Mouse (Mus musculus) hindbrain, embryonic 12.5 days (tissue): ENCODE results near the gene Cdc42ep5. TPM values are rescaled to one million over a fixed set of nuclear protein-coding genes. Genes with fewer than 3 reads are reported as not detected.

Source experiments
- ATAC-seq: fragments of 200-750 bp; cut with Nextera tagmentation; 2 replicates; pipeline ENCODE4 v1.8.0; 2017; ENCODE audit warnings: moderate TSS enrichment; ENCODE audit not compliant: low FRiP score
- H3K27ac ChIP-seq: fragments of 300-500 bp; sonication (generic); 2 replicates; pipeline ENCODE4 v1.5.1; 2016; ENCODE audit warnings: mild to moderate bottlenecking
- H3K27me3 ChIP-seq: fragments of 300-500 bp; sonication (generic); 2 replicates; pipeline ENCODE4 v1.6.1; 2016; ENCODE audit warnings: mild to moderate bottlenecking
- H3K36me3 ChIP-seq: fragments of 300-500 bp; sonication (generic); 2 replicates; pipeline ENCODE4 v1.6.1; 2016; ENCODE audit warnings: mild to moderate bottlenecking
- H3K4me1 ChIP-seq: fragments of 300-500 bp; sonication (generic); 2 replicates; pipeline ENCODE4 v1.6.1; 2016
- H3K4me2 ChIP-seq: fragments of 300-500 bp; sonication (generic); replicated peaks from 2 replicates; pipeline ENCODE4 v1.6.1; 2016; ENCODE audit warnings: mild to moderate bottlenecking
- H3K4me3 ChIP-seq: fragments of 300-500 bp; sonication (generic); 2 replicates; pipeline ENCODE4 v1.5.1; 2016; ENCODE audit warnings: mild to moderate bottlenecking
- H3K9ac ChIP-seq: fragments of 300-500 bp; sonication (generic); 2 replicates; pipeline ENCODE4 v1.6.1; 2016; ENCODE audit warnings: mild to moderate bottlenecking, moderate library complexity
- H3K9me3 ChIP-seq: fragments of 300-500 bp; sonication (generic); replicated peaks from 2 replicates; pipeline ENCODE4 v1.6.1; 2016; ENCODE audit warnings: mild to moderate bottlenecking
- WGBS: fragments of 180-500 bp; shearing (Covaris S2); methylation state at CpG from one replicate; pipeline ENCODE4 v1.1.7; 2016; 5-methylcytosine and 5-hydroxymethylcytosine counted together
- polyA plus RNA-seq: library from polyadenylated mRNA; unstranded; fragments of >200 nt; fragmentation: Nextera tagmentation; extraction: Ambion mirVana; gene quantifications from 2 replicates; pipeline ENCODE4 v1.2.1, GENCODE M21; 2016

Cdc42ep5 gene
- polyA plus RNA-seq, 1 experiment from 2014 or later = 25.7 TPM

GRCm38 (mm10) chr7:4151241-4151640, 13.4 kb downstream of the Cdc42ep5 start:
- H3K9ac ChIP-seq = no peak overlapping the region

GRCm38 (mm10) chr7:4150811-4151221, 13.8 kb downstream of the Cdc42ep5 start:
- Histone ChIP-seq H3K27ac (no peak overlapping the region), H3K9me3 (no peaks in the 10 kb centered on the region), H3K9ac (peak overlapping the region; percentile 20; the same call in 1 of the 2 replicates), H3K36me3 (peaks cover 27% of the 10 kb centered on the region), H3K27me3 (peaks cover 26% of the 10 kb centered on the region), H3K4me3 (peak overlapping the region; percentile 20), H3K4me1 (peaks cover 31% of the 10 kb centered on the region), H3K4me2 (peak overlapping the region; percentile 80)
- 6% methylated on average over 14 of the region's 14 CpGs for WGBS
- no peak for ATAC-seq

More at GRCm38 (mm10) chr7:4151241-4151640, 13.4 kb downstream of the Cdc42ep5 start:
- Histone ChIP-seq H3K36me3 (peaks cover 23% of the 10 kb centered on the region), H3K4me2 (peak overlapping the region; percentile 80), H3K27ac (no peak overlapping the region), H3K4me3 (peak overlapping the region; percentile 20), H3K4me1 (peaks cover 31% of the 10 kb centered on the region), H3K9me3 (no peaks in the 10 kb centered on the region), H3K27me3 (peaks cover 26% of the 10 kb centered on the region)
- no peak for ATAC-seq
- WGBS = 19% methylated on average over 22 of the region's 22 CpGs

- Histone ChIP-seq H3K4me2 (peak within 1 kb of the TSS; percentile 80), H3K36me3 (peaks cover 34% of the 10 kb centered on the region), H3K9ac (peak within 1 kb of the TSS; percentile 74), H3K4me1 (peaks cover 31% of the 10 kb centered on the region), H3K4me3 (peak within 1 kb of the TSS; percentile 67), H3K27me3 (peaks cover 26% of the 10 kb centered on the region), H3K27ac (peak within 1 kb of the TSS; percentile 84), H3K9me3 (no peaks in the 10 kb centered on the region)
- WGBS = 2% methylated on average over 14 of the region's 14 CpGs
- peak; percentile 31 for ATAC-seq
Observed at GRCm38 (mm10) chr7:4150059-4150541, 14.6 kb downstream of the Cdc42ep5 start, which contains the start of gene Leng9. Leng9 (minus strand) TSS chr7:4150374.

GRCm38 (mm10) chr7:4149209-4150054, 15.2 kb downstream of the Cdc42ep5 start:
- ATAC-seq = peak; percentile 69
- Histone ChIP-seq H3K36me3 (peaks cover 41% of the 10 kb centered on the region), H3K4me2 (peak overlapping the region; percentile 80), H3K4me1 (peaks cover 31% of the 10 kb centered on the region), H3K9me3 (no peaks in the 10 kb centered on the region), H3K27me3 (peaks cover 26% of the 10 kb centered on the region), H3K27ac (peak overlapping the region; percentile 84), H3K4me3 (peak overlapping the region; percentile 67), H3K9ac (peak overlapping the region; percentile 74)
- WGBS = under 1% methylated on average over 64 of the region's 64 CpGs

- H3K4me1 ChIP-seq = peaks cover 31% of the 10 kb centered on the region
- WGBS = 25% methylated on average over 18 of the region's 18 CpGs
- peak overlapping the region; percentile 74 for H3K9ac ChIP-seq
- H3K27ac ChIP-seq = peak overlapping the region; percentile 84
- peaks cover 49% of the 10 kb centered on the region for H3K36me3 ChIP-seq
- peak overlapping the region; percentile 67 for H3K4me3 ChIP-seq
- peaks cover 24% of the 10 kb centered on the region for H3K27me3 ChIP-seq
- ATAC-seq = peak; percentile 38
- no peaks in the 10 kb centered on the region for H3K9me3 ChIP-seq
- peak overlapping the region; percentile 80 for H3K4me2 ChIP-seq
Observed at GRCm38 (mm10) chr7:4148341-4149208, 16.1 kb downstream of the Cdc42ep5 start.

GRCm38 (mm10) chr7:4147836-4148235, 16.8 kb downstream of the Cdc42ep5 start:
- Histone ChIP-seq H3K27ac (no peak overlapping the region), H3K9ac (peak overlapping the region; percentile 74; the same call in 1 of the 2 replicates), H3K4me2 (0 out of 2 replicates have a peak overlapping the region, but pooled peaks have one; percentile 80), H3K4me3 (no peak overlapping the region), H3K36me3 (peaks cover 57% of the 10 kb centered on the region), H3K4me1 (peaks cover 31% of the 10 kb centered on the region), H3K27me3 (peaks cover 24% of the 10 kb centered on the region), H3K9me3 (no peaks in the 10 kb centered on the region)
- WGBS = 89% methylated on average over 4 of the region's 4 CpGs
- ATAC-seq = no peak

- no peak overlapping the region for H3K9ac ChIP-seq
- 89% methylated on average over 20 of the region's 20 CpGs for WGBS
- peaks cover 61% of the 10 kb centered on the region for H3K36me3 ChIP-seq
Observed at GRCm38 (mm10) chr7:4147371-4147770, 17.3 kb downstream of the Cdc42ep5 start.

GRCm38 (mm10) chr7:4146241-4147180, 18.1 kb downstream of the Cdc42ep5 start:
- Histone ChIP-seq H3K4me1 (peaks cover 30% of the 10 kb centered on the region), H3K36me3 (peaks cover 70% of the 10 kb centered on the region), H3K4me3 (no peak overlapping the region), H3K9me3 (no peaks in the 10 kb centered on the region), H3K27ac (no peak overlapping the region), H3K27me3 (peaks cover 11% of the 10 kb centered on the region), H3K9ac (no peak overlapping the region), H3K4me2 (no peak overlapping the region)
- WGBS = 93% methylated on average over 23 of the region's 23 CpGs
- no peak for ATAC-seq

More at GRCm38 (mm10) chr7:4147371-4147770, 17.3 kb downstream of the Cdc42ep5 start:
- no peak for ATAC-seq
- Histone ChIP-seq H3K27me3 (peaks cover 20% of the 10 kb centered on the region), H3K4me1 (peaks cover 31% of the 10 kb centered on the region), H3K4me2 (no peak overlapping the region), H3K4me3 (no peak overlapping the region), H3K27ac (no peak overlapping the region), H3K9me3 (no peaks in the 10 kb centered on the region)

- no peak overlapping the region for H3K4me2 ChIP-seq
- WGBS = 72% methylated on average over 6 of the region's 6 CpGs
- H3K4me3 ChIP-seq = no peak overlapping the region
- no peak for ATAC-seq
- H3K27ac ChIP-seq = no peak overlapping the region
- H3K36me3 ChIP-seq = peaks cover 78% of the 10 kb centered on the region
- no peaks in the 10 kb centered on the region for H3K9me3 ChIP-seq
- H3K27me3 ChIP-seq = peaks cover 3% of the 10 kb centered on the region
- peaks cover 22% of the 10 kb centered on the region for H3K4me1 ChIP-seq
- H3K9ac ChIP-seq = no peak overlapping the region
Observed at GRCm38 (mm10) chr7:4145552-4146190, 19.0 kb downstream of the Cdc42ep5 start.

GRCm38 (mm10) chr7:4144766-4145551, 19.7 kb downstream of the Cdc42ep5 start:
- no peak overlapping the region for H3K9ac ChIP-seq
- H3K36me3 ChIP-seq = peaks cover 85% of the 10 kb centered on the region
- no peak overlapping the region for H3K27ac ChIP-seq
- H3K9me3 ChIP-seq = no peaks in the 10 kb centered on the region
- no peak overlapping the region for H3K4me2 ChIP-seq
- no peaks in the 10 kb centered on the region for H3K27me3 ChIP-seq
- no peak overlapping the region for H3K4me3 ChIP-seq
- 94% methylated on average over 20 of the region's 20 CpGs for WGBS
- H3K4me1 ChIP-seq = peaks cover 14% of the 10 kb centered on the region
- no peak for ATAC-seq
